Mouse (Mus musculus) small intestine, adult 2 months (tissue): Measurements from ENCODE around the gene Ppp2r2c.

Source experiments
- CTCF ChIP-seq: fragments of 200-500 bp; IDR thresholded peaks from 2 replicates; pipeline ENCODE4 v1.5.1; 2012; ENCODE audit warnings: low read depth, mild to moderate bottlenecking, control low read depth, inconsistent platforms, low read length, moderate library complexity, mixed read lengths; ENCODE audit not compliant: insufficient replicate concordance, insufficient read length; ENCODE audit errors: extremely low read depth
- POLR2A ChIP-seq: fragments of 200-500 bp; IDR thresholded peaks from 2 replicates; pipeline ENCODE4 v1.6.1; 2012; ENCODE audit warnings: low read depth, mild to moderate bottlenecking, control low read depth, inconsistent platforms, low read length, moderate library complexity

- no peak for TF ChIP-seq CTCF
- TF ChIP-seq POLR2A: no peak
Observed at GRCm38 (mm10) chr5:36971587-36971986, 103.3 kb downstream of the Ppp2r2c start.
